Mouse (Mus musculus) C2C12 (cell line): ENCODE results near the gene Batf3.

Experiments used
- CEBPB ChIP-seq: IDR thresholded peaks from one replicate; pipeline ENCODE4 v1.6.1; 2011; ENCODE audit warnings: low read depth, mild to moderate bottlenecking, control low read depth, moderate library complexity
- CTCF ChIP-seq: IDR thresholded peaks from one replicate; pipeline ENCODE4 v1.5.1; 2011; ENCODE audit not compliant: control insufficient read depth, insufficient read depth, insufficient read length
- MAX ChIP-seq: IDR thresholded peaks from one replicate; pipeline ENCODE4 v1.6.1; 2011; ENCODE audit warnings: mild to moderate bottlenecking, control low read depth
- USF1 ChIP-seq: IDR thresholded peaks from one replicate; pipeline ENCODE4 v1.6.1; 2011; ENCODE audit warnings: low read depth, mild to moderate bottlenecking, control low read depth, moderate library complexity

- TF ChIP-seq CTCF (no peak), CEBPB (no peak), MAX (no peak), USF1 (no peak)
These were observed 1.5 kb downstream of the Batf3 start for GRCm38 (mm10) chr1:191099114-191099513.
